Mouse (Mus musculus) embryo, embryonic 10 days (tissue): ENCODE measurements around the gene Vnn3.

Source experiments
- DNase-seq: peaks from one replicate; pipeline ENCODE4 v3.0.0-alpha.2; 2015; ENCODE audit warnings: low spot score

Vnn3 gene

GRCm38 (mm10) chr10:23851228-23851912, at the start of gene Vnn3:
Gene Vnn3, plus strand, starts transcription at chr10:23851462.
- DNase-seq = no peak

DNA sequence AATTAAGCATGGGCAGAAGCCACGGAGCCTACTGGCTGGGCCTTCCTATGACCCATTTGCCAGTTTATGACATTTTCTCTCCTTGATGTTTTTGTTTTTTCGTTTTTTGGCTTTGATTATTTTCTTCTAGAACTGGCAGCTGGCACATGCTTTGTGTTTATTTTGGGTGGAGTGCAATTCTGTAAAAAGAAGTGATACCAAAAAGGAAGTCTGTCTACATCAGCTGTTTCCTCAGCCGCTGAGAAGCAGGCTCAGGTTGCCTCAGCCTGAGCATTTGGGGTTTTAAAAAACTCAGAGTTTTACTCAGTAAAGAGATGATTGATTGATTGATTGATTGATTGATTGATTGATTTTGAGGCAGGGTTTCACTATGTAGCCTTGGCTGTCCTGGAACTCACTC, 48.4 kb upstream of the Vnn3 start:
- DNase-seq = no peak

GRCm38 (mm10) chr10:23804665-23805064, 46.6 kb upstream of the Vnn3 start:
- DNase-seq = no peak

- DNase-seq = no peak
Measured at GRCm38 (mm10) chr10:23806201-23806600, 45.1 kb upstream of the Vnn3 start.

DNA sequence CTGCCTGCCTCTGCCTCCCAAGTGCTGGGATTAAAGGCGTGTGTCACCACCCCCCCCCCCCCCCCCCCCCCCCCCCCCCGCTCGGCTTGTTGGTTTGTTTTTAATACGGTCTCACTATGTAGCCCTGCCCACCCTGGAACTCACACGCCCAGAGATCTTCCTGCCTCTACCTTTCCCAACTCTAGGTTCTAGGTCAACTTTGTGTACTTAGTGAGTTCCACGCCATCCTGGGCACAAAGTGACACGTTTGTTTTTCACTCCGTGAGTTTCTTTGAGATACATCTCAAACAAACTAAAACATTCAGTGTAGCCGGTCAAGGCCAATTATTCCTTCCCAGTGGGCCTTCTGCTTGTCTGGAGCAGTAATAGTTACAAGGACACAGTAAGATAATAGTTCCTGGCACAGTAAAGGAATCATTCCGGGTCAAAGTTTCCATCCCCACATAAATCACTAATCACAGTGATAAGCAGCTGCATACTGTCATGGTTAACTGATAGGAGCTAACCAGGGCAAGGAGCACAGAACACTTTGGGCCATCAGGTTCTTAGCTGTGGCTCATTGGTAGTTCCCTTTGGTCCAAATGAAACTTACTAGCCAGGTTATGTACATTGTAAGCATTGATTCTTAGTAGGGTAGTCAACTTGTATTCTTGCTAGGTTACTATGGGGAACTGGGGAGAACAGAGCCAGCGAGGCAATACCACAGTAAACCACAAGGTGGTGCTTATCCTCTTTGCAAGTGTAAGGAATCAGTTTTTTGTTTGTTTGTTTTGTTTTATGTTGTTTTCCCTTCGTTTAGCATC, 39.4 kb upstream of the Vnn3 start:
- DNase-seq = peak; percentile 79

DNA sequence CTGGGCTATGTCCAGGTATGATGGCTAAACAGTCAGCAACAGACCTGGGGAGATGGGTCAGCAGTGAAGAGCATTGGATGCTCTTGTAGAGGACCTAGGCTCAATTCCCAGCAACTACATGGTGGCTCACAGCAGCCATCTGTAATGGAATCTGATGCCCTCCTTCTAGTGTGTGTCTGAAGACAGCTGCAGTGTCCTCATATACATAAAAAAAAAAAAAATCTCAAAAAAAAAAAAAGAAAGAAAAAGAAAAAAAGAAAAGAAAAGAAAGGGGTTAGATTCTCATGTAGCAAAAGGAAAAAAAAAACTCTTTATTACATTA, 38.9 kb upstream of the Vnn3 start:
- no peak for DNase-seq

- DNase-seq = no peak
Measured at GRCm38 (mm10) chr10:23812852-23813766, 38.2 kb upstream of the Vnn3 start.

- DNase-seq = peak; percentile 72
Measured at GRCm38 (mm10) chr10:23815168-23815567, 36.1 kb upstream of the Vnn3 start.

DNA sequence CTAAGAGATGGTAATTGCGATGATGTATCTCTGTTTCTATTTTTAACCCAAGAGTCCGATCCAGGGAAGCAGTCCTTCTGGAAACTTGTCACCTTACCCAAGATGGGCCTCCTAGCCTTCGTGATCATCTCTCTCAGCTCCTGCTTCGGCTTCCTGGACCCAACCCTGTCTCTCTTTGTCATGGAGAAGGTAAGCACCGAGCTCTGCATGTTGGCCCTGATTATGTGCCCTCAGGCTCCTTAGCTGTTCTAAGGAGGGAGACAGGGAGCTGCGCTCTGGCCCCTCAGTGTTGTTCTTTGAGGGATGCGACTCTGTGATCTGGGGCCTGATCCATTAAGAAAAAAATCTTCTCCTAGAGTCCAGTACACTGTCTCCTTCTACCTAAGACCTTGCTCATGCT, 35.0 kb upstream of the Vnn3 start:
- DNase-seq = no peak

- no peak for DNase-seq
Measured at GRCm38 (mm10) chr10:23826516-23826915, 24.7 kb upstream of the Vnn3 start.

DNA sequence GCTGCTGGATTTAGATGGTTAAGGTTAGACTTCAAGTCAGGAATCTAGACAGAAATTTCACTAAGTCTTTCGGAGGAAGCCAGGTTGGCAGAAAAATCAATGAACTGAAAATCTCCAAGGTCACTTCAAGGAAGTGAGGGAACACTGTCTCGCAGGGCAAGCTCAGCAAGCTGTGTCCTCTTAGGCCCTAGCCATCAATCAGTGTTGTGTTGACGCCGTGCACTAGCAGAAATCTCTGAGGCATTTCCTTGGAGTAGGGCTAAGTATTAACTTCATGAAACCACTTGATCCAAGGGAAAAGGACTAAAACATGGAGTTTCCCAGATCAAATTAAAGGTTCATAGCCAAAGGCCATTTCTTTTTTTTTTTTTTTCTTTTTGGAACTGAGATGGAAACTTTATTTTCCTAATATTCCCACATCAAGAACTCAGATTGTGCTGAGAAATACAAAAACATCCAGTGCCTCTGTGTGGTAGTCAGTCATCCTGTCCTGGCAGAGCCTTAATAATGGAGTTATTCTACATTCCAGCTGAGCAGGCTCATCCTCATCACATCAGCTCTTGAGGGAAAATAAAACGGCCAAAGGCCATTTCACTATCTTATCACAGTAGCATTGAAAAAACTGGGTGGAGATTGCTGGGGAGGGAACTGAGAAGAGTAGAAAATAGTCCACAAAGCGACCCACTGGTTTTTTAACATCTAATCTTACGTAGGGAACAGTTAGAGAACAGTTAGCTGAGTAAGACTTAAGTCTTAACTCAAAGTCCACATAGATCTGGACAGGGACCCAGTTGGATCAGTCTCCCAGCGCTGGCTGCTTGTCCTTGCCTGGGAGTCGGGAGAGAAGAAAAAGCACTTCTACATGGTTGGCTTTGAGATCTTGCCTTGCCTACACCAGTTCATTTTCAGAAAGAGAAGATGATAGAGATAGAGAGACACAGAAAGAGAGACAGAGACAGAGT, 15.0 kb upstream of the Vnn3 start:
- no peak for DNase-seq

DNA sequence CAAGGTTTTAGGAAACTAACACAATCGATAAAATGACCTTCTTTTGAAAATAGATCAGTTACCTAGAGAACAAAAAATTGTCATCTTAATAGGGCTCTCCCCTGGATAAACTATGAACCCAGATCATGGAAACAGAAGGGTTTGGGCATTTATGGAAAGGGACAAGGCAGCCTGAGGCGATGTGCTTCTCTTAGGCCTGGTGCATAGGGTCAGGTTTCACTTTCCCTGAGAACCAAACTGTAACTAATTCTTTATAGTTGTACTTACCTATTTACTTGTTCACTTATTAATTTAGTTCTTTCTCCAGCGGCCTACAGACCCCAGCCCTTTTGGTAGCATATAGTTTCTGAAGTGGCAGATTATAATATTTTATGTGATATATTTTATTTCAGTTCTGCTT, 14.1 kb upstream of the Vnn3 start:
- no peak for DNase-seq

DNA sequence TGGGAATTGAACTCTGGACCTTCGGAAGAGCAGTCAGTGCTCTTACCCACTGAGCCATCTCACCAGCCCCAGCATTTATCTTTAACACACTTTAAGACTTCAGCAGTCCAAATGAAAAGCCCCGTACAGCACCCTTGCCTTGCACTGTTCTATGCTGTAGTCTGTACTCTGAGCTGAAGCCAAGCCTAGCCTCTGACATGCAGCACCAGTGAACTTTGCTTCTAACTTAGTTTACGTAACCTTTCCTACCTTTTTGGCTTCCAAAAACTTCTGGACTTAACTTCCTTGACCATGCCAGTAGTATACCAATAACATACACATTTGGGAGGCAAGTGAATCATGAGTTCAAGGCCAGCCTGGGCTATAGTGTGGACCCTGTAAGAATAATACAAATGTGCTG, 12.4 kb upstream of the Vnn3 start:
- no peak for DNase-seq

- peak; percentile 19 for DNase-seq
Measured at GRCm38 (mm10) chr10:23839368-23839767, 11.9 kb upstream of the Vnn3 start.

DNA sequence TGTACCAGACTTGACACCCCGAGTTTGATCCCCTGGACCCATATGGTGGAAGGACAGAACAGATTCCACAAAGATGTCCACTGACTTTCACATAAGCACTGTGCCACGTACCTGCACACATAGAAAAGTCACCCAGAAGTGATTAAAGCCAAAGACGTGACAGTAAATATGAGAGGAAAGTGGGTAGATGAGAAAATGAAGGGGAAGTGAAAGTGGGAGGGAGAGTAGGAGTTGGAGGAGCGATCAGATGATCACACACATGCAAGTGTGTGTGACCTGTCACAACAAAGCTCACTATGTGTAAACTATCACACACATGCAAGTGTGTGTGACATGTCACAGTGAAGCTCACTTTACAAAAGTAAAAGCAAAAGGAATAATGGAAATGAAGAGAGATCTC, 10.8 kb upstream of the Vnn3 start:
- DNase-seq = no peak

GRCm38 (mm10) chr10:23852096-23852495, 834 bp downstream of the Vnn3 start:
- no peak for DNase-seq

DNA sequence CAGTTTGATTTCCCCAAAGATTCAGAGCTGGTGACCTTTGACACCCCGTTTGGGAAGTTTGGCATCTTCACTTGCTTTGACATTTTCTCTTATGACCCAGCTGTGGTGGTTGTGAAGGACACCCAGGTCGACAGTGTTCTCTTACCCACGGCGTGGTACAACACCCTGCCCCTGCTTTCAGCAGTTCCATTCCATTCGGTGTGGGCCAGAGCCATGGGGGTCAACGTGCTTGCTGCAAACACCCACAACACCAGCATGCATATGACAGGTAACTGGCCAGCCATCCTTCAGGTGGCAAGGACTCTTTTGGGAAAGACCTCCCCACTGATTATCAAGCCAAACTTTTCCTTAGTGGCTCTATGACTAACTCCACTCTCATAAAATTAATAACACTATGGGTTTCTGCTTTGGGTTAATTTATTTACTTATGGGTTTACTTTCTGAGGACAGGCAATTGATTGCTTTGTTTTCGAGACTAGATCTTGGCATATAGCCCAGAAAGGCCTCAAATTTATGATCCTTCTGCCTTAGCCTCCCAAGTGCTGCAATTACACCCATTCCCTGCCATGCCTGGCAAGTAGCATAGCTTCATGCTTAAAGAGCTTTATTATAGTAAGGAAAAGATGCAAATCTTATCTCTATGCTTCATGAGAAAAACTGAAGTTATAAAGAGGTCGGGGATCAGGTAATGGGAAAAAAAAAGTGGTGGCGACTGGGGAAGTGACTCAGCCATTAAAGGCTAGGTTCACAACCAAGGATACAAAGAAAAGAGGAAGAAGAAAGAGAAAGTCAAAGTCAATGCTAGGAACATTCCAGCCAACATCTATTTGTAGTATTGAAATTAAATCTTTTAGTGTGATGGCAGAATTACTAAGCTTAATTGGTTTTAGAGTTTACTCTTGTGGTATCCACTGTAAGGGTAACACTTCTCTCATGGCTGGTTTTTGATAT, 13.4 kb downstream of the Vnn3 start:
- no peak for DNase-seq

- DNase-seq = no peak
Measured at GRCm38 (mm10) chr10:23880695-23881094, 29.4 kb downstream of the Vnn3 start.

GRCm38 (mm10) chr10:23884910-23885309, 33.6 kb downstream of the Vnn3 start:
- DNase-seq = no peak

DNA sequence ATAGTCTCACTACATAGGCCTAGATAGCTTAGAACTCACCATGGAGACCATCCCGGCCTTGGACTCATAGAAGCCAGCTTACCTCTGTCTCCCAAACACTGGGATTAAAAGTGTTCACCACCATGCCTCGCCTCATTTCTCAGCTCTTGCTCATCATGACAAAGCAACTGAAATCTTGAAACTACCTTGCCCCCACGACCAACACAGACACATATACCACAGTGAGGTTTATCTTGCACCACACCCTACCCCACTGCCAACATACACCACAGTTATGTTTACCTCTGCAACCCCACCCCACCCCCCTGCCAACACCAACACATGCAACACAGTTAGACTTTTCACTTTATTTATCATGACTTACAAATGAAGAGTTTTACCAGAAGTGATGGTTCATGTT, 34.8 kb downstream of the Vnn3 start:
- no peak for DNase-seq
